Mouse (Mus musculus) bone marrow, adult 2 months (tissue): Measurements from ENCODE around the gene Arhgap33.

Experiments
- CTCF ChIP-seq: fragments of 200-500 bp; IDR thresholded peaks from 2 replicates; pipeline ENCODE4 v1.5.1; 2011; ENCODE audit warnings: low read length, control low read depth; ENCODE audit not compliant: control insufficient read depth, insufficient read depth
- POLR2A ChIP-seq: fragments of 200-500 bp; IDR thresholded peaks from 2 replicates; pipeline ENCODE4 v1.6.1; 2011; ENCODE audit warnings: low read depth, mild to moderate bottlenecking, control low read depth, low read length, borderline replicate concordance; ENCODE audit not compliant: control insufficient read depth

DNA sequence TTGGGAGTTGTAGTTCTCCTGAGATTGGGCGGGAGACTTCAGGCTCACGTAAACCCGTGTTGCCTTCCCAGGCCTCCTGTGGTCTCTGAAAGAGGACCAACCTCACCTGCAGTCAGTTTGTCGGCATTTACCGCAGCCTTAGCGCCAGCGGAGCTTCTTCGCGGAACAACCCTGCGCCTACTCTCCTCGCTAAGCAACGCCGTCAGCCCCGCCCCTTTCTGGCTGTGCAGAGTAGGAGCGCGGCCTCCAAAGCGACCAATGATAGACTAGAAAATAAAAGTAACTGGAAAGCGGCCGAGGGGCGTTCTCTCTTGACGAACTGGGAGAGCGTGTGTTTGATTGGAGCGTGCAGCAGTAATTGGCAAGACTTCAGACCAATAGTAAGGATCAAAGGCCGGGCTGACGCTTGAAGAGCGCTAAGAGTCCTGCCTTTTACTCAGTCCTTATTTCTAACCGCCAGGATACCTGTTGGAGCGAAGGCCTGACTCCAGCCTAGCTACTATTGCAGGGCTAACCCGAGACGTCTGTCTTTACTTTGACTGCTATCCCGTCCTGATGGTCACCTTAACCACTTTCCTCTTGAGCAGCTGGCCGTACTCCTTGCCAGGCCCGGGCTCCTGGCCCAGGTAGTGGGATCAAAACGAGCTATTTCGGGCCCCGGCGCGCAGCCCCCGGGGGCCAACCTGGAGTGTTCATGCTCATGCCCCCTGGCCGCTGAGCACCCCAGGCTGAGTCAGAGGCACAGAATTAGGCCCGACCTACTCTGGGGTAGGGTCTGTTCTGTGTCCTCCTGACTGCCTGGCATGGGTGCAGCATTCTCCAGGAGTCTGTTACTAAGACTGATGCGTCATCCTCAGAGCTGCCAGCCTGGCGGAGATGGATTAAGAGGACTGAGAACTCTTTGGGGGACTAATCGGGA lies 17.5 kb upstream of the Arhgap33 start, which contains the start of the genes Hspb6 and Proser3:
- no peak for TF ChIP-seq CTCF
- TF ChIP-seq POLR2A, result peak; percentile 60
